Mouse (Mus musculus): ENCODE data around the gene Dhx32. TPM values are rescaled to one million over a fixed set of nuclear protein-coding genes. Genes with fewer than 3 reads are reported as not detected.

Gene Dhx32
- polyA plus RNA-seq, 1 experiment from 2014 or later: 72.3 TPM

- no peaks in the 10 kb centered on the region for H3K27me3 ChIP-seq (replicated peaks; ENCODE audit: control insufficient read depth, insufficient read depth, low read length)
- H3K36me3 ChIP-seq (ENCODE audit: control insufficient read depth, insufficient read depth, low read length): no peaks in the 10 kb centered on the region
- ATAC-seq (replicated peaks; ENCODE audit: low FRiP score, low TSS enrichment, low read depth) (no peak), DNase-seq (ENCODE audit: low spot score) (no peak)
- no peak overlapping the region for H3K9ac ChIP-seq (ENCODE audit: low read length)
- H3K4me3 ChIP-seq (ENCODE audit: low read depth, low read length): no peak overlapping the region
- H3K4me1 ChIP-seq (replicated peaks; ENCODE audit: control insufficient read depth, insufficient read depth, low read length): no peaks in the 10 kb centered on the region
- 0 out of 2 replicates have a peak, but pooled peaks cover 5% of the 10 kb centered on the region for H3K9me3 ChIP-seq (ENCODE audit: control insufficient read depth, low read length)
- no peak overlapping the region for H3K27ac ChIP-seq (ENCODE audit: low read depth)
- 90% methylated on average over 13 of the region's 13 CpGs for WGBS
- no peak overlapping the region for H3K4me2 ChIP-seq (ENCODE audit: low read length)
These were observed 16.7 kb downstream of the Dhx32 start for GRCm38 (mm10) chr7:133765849-133766243.

DNA sequence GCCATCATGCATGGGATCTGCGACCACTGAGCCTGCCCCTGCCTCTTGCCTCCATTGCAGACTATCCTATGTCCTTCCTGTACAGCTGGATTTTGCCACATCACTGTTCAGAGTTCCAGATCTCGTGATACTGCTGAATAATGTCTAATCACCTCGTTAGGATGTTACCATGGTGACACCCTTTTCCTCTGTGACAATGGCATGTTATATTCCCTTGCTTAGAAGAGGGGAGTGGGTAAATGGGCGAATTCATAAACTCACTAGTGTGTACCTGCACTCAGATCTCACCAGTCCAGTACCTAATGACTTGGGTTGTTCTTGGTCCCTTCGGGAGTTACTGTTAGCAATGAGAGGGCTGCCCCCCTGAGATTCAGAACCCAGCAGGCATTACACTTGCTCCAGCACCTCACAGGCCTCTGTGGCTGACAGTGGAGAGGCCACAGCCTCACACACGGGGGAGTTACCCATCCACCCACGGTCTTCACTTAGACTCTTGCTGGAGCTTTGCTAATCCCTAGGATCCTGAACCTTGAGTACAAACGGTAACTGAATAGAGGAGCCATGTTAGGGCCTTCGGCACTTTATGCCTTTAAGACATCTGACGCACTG is 17.2 kb downstream of the Dhx32 start:
- Histone ChIP-seq H3K27me3 (replicated peaks; ENCODE audit: control insufficient read depth, insufficient read depth, low read length) (no peaks in the 10 kb centered on the region), H3K4me3 (ENCODE audit: low read depth, low read length) (no peak overlapping the region), H3K4me1 (replicated peaks; ENCODE audit: control insufficient read depth, insufficient read depth, low read length) (no peaks in the 10 kb centered on the region), H3K27ac (ENCODE audit: low read depth) (no peak overlapping the region), H3K9me3 (ENCODE audit: control insufficient read depth, low read length) (0 out of 2 replicates have a peak, but pooled peaks cover 5% of the 10 kb centered on the region), H3K4me2 (ENCODE audit: low read length) (no peak overlapping the region), H3K9ac (ENCODE audit: low read length) (no peak overlapping the region), H3K36me3 (ENCODE audit: control insufficient read depth, insufficient read depth, low read length) (no peaks in the 10 kb centered on the region)
- no peak for ATAC-seq (replicated peaks; ENCODE audit: low FRiP score, low TSS enrichment, low read depth)
- no peak for DNase-seq (ENCODE audit: low spot score)
- 81% methylated on average over 10 of the region's 10 CpGs for WGBS

DNA sequence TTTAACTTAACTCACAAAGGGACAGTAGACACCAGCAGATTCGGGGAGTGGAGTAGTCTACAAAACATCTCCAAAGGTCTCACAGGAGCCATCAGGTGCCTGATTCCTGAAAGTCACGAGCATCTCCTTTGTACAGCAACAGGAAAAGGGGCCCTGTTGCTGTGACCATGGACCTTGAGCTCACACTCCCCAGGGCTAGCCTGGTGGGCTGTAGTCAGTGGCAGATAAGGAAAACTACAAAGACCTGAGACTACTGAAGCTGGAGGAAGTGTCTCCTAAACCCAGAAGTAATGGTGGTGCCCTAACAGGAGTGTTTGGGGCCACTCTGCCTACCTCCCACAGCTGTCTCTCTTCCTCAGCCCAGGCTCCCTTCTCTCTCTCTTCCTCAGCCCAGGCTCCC is 18.1 kb downstream of the Dhx32 start:
- H3K9ac ChIP-seq (ENCODE audit: low read length): no peak overlapping the region
- H3K9me3 ChIP-seq (ENCODE audit: control insufficient read depth, low read length): 0 out of 2 replicates have a peak, but pooled peaks cover 5% of the 10 kb centered on the region
- DNase-seq (ENCODE audit: low spot score) (no peak), ATAC-seq (replicated peaks; ENCODE audit: low FRiP score, low TSS enrichment, low read depth) (peak; percentile 69; the same call in 1 of the 2 replicates)
- H3K4me2 ChIP-seq (ENCODE audit: low read length): no peak overlapping the region
- H3K4me3 ChIP-seq (ENCODE audit: low read depth, low read length): no peak overlapping the region
- WGBS: 66% methylated on average over 2 of the region's 2 CpGs
- 0 out of 2 replicates have a peak, but pooled peaks cover under 1% of the 10 kb centered on the region for H3K36me3 ChIP-seq (ENCODE audit: control insufficient read depth, insufficient read depth, low read length)
- H3K27me3 ChIP-seq (replicated peaks; ENCODE audit: control insufficient read depth, insufficient read depth, low read length): no peaks in the 10 kb centered on the region
- no peaks in the 10 kb centered on the region; the same call in 1 of the 2 replicates for H3K4me1 ChIP-seq (replicated peaks; ENCODE audit: control insufficient read depth, insufficient read depth, low read length)
- peak overlapping the region; percentile 1; the same call in 1 of the 2 replicates for H3K27ac ChIP-seq (ENCODE audit: low read depth)

- H3K4me1 ChIP-seq (replicated peaks; ENCODE audit: control insufficient read depth, insufficient read depth, low read length): no peaks in the 10 kb centered on the region; the same call in 1 of the 2 replicates
- H3K36me3 ChIP-seq (ENCODE audit: control insufficient read depth, insufficient read depth, low read length): peaks cover 4% of the 10 kb centered on the region; the same call in 1 of the 2 replicates
- no peak overlapping the region for H3K4me2 ChIP-seq (ENCODE audit: low read length)
- H3K4me3 ChIP-seq (ENCODE audit: low read depth, low read length): no peak overlapping the region
- WGBS: 82% methylated on average over 6 of the region's 6 CpGs
- no peaks in the 10 kb centered on the region for H3K27me3 ChIP-seq (replicated peaks; ENCODE audit: control insufficient read depth, insufficient read depth, low read length)
- H3K9me3 ChIP-seq (ENCODE audit: control insufficient read depth, low read length): 0 out of 2 replicates have a peak, but pooled peaks cover 5% of the 10 kb centered on the region
- ATAC-seq (replicated peaks; ENCODE audit: low FRiP score, low TSS enrichment, low read depth): no peak
- H3K27ac ChIP-seq (ENCODE audit: low read depth): no peak overlapping the region
- H3K9ac ChIP-seq (ENCODE audit: low read length): no peak overlapping the region
- DNase-seq (ENCODE audit: low spot score): no peak
These were observed 19.8 kb downstream of the Dhx32 start for GRCm38 (mm10) chr7:133762696-133763095.

DNA sequence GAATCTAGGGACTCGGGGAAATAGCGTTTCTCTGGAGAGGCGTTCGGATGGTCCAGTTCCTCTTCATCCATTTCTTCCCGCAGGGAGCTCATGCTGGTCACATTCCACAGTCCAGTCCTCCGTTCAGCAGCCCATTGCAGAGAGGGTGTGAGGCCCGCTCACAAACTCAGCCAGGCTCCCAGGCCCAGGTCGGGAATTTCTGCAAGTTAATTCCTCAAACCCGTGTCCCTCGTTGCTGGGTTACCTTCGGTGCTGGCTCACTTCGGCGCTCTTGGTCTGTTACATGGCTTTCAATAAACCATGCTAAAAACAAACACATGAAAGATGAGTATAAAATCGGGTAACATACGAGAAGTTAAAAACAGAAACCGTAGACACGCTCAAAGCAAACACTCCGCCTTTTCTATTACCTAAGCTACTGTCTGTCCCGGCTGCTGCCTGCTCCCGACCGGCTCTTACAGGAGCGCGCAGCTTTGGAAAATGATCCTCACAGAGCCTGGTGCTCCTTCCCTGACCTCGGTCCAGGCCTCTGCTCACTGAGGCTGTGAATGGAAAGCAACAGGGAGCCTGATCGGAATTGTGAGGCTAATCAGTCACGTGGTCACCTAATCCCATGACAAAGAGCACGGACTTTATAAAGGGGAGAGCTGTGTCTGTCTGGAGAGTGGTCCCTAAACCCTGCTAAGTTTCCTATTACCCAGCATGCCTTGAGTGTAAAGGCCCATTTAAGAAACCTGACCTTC is 22.7 kb downstream of the Dhx32 start:
- Histone ChIP-seq H3K4me3 (ENCODE audit: low read depth, low read length) (no peak overlapping the region), H3K27me3 (replicated peaks; ENCODE audit: control insufficient read depth, insufficient read depth, low read length) (no peaks in the 10 kb centered on the region), H3K4me2 (ENCODE audit: low read length) (peak overlapping the region; percentile 32), H3K9ac (ENCODE audit: low read length) (no peak overlapping the region), H3K27ac (ENCODE audit: low read depth) (no peak overlapping the region), H3K36me3 (ENCODE audit: control insufficient read depth, insufficient read depth, low read length) (peaks cover 4% of the 10 kb centered on the region; the same call in 1 of the 2 replicates), H3K9me3 (ENCODE audit: control insufficient read depth, low read length) (0 out of 2 replicates have a peak, but pooled peaks cover 5% of the 10 kb centered on the region), H3K4me1 (replicated peaks; ENCODE audit: control insufficient read depth, insufficient read depth, low read length) (no peaks in the 10 kb centered on the region; the same call in 1 of the 2 replicates)
- 16% methylated on average over 27 of the region's 27 CpGs for WGBS
- 0 out of 2 replicates have a peak, but pooled peaks have one; percentile 24 for ATAC-seq (replicated peaks; ENCODE audit: low FRiP score, low TSS enrichment, low read depth)
- DNase-seq (ENCODE audit: low spot score): peak; percentile 68

DNA sequence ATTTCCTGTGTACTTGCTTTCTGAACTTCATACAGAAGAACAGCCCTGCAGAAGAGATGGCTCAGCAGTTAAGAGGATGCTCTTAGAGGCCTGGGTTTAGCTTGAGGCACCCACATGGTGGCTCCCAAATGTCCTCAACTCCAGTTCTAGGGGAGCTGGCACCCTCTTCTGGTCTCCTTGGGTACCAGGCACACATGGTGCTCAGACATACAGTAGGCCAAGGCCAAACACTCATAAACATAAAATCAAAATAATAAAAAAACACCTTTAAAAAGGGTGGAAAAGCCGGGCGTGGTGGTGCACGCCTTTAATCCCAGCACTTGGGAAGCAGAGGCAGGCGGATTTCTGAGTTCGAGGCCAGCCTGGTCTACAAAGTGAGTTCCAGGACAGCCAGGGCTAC is 23.8 kb downstream of the Dhx32 start:
- Histone ChIP-seq H3K27me3 (replicated peaks; ENCODE audit: control insufficient read depth, insufficient read depth, low read length) (no peaks in the 10 kb centered on the region), H3K27ac (ENCODE audit: low read depth) (no peak overlapping the region), H3K4me1 (replicated peaks; ENCODE audit: control insufficient read depth, insufficient read depth, low read length) (no peaks in the 10 kb centered on the region; the same call in 1 of the 2 replicates), H3K4me2 (ENCODE audit: low read length) (no peak overlapping the region), H3K4me3 (ENCODE audit: low read depth, low read length) (no peak overlapping the region), H3K9ac (ENCODE audit: low read length) (no peak overlapping the region), H3K36me3 (ENCODE audit: control insufficient read depth, insufficient read depth, low read length) (peaks cover 4% of the 10 kb centered on the region; the same call in 1 of the 2 replicates), H3K9me3 (ENCODE audit: control insufficient read depth, low read length) (0 out of 2 replicates have a peak, but pooled peaks cover 5% of the 10 kb centered on the region)
- WGBS: 92% methylated on average over 4 of the region's 5 CpGs
- ATAC-seq (replicated peaks; ENCODE audit: low FRiP score, low TSS enrichment, low read depth) (no peak), DNase-seq (ENCODE audit: low spot score) (no peak)

- no peaks in the 10 kb centered on the region; the same call in 1 of the 2 replicates for H3K4me1 ChIP-seq (replicated peaks; ENCODE audit: control insufficient read depth, insufficient read depth, low read length)
- H3K27ac ChIP-seq (ENCODE audit: low read depth): no peak overlapping the region
- no peaks in the 10 kb centered on the region for H3K27me3 ChIP-seq (replicated peaks; ENCODE audit: control insufficient read depth, insufficient read depth, low read length)
- ATAC-seq (replicated peaks; ENCODE audit: low FRiP score, low TSS enrichment, low read depth) (no peak), DNase-seq (ENCODE audit: low spot score) (no peak)
- peaks cover 4% of the 10 kb centered on the region; the same call in 1 of the 2 replicates for H3K36me3 ChIP-seq (ENCODE audit: control insufficient read depth, insufficient read depth, low read length)
- 62% methylated on average over 5 of the region's 5 CpGs for whole genome bisulfite sequencing
- 0 out of 2 replicates have a peak, but pooled peaks cover 5% of the 10 kb centered on the region for H3K9me3 ChIP-seq (ENCODE audit: control insufficient read depth, low read length)
- H3K9ac ChIP-seq (ENCODE audit: low read length): no peak overlapping the region
- no peak overlapping the region for H3K4me2 ChIP-seq (ENCODE audit: low read length)
- H3K4me3 ChIP-seq (ENCODE audit: low read depth, low read length): no peak overlapping the region
These were observed 24.5 kb downstream of the Dhx32 start for GRCm38 (mm10) chr7:133757961-133758455.

DNA sequence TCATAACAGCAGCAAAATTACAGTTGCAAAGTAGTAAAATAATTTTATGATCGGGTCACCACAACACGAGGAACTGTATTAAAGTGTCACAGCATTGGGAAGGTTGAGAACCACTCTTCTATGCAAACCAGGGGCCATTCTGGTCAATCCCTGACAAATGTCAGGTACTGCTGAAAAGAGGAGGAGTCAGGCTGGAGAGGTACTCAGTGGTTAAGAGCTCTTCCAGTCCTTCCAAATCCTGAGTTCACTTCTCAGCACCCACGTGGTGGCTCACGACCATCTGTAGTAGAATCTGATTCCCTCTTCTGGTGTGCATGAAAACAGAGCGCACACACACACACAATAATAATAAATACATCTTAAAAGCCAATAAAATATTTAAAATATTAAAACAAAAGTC is 31.4 kb downstream of the Dhx32 start:
- 83% methylated on average over 5 of the region's 5 CpGs for WGBS
- Histone ChIP-seq H3K4me3 (ENCODE audit: low read depth, low read length) (no peak overlapping the region), H3K9ac (ENCODE audit: low read length) (no peak overlapping the region), H3K4me1 (replicated peaks; ENCODE audit: control insufficient read depth, insufficient read depth, low read length) (no peaks in the 10 kb centered on the region; the same call in 1 of the 2 replicates), H3K27me3 (replicated peaks; ENCODE audit: control insufficient read depth, insufficient read depth, low read length) (no peaks in the 10 kb centered on the region), H3K27ac (ENCODE audit: low read depth) (no peak overlapping the region), H3K9me3 (ENCODE audit: control insufficient read depth, low read length) (no peaks in the 10 kb centered on the region), H3K4me2 (ENCODE audit: low read length) (no peak overlapping the region), H3K36me3 (ENCODE audit: control insufficient read depth, insufficient read depth, low read length) (no peaks in the 10 kb centered on the region)
- DNase-seq (ENCODE audit: low spot score) (no peak), ATAC-seq (replicated peaks; ENCODE audit: low FRiP score, low TSS enrichment, low read depth) (no peak)
